Mouse (Mus musculus): ENCODE data around the gene Evx1. TPM values are rescaled to one million over a fixed set of nuclear protein-coding genes. Genes with fewer than 3 reads are reported as not detected.

The Evx1 gene
- total and polyA plus RNA-seq, 3 experiments = not detected

GRCm38 (mm10) chr6:52316413-52317184, 3.3 kb downstream of the Evx1 start:
- H3K27ac ChIP-seq = no peak overlapping the region
- intact Hi-C loops (cut with DNase I) = no loop called here
- H3K4me3 ChIP-seq = no peak overlapping the region
- TF ChIP-seq CTCF (IDR thresholded peaks at IDR 0.05) (no peak), EP300 (IDR thresholded peaks at IDR 0.05; ENCODE audit: insufficient read depth, low read depth, low read length) (no peak), POLR2A (IDR thresholded peaks at IDR 0.05; ENCODE audit: insufficient read depth, low read depth, low read length) (no peak)
- no peaks in the 10 kb centered on the region for H3K36me3 ChIP-seq (ENCODE audit: control insufficient read depth, insufficient read depth, low read length)
- DNase-seq = peak in 1 of 2 experiments; percentile 25
- no peaks in the 10 kb centered on the region for H3K79me2 ChIP-seq (replicated peaks; ENCODE audit: control insufficient read depth, insufficient read depth, low read length)
- no peaks in the 10 kb centered on the region for H3K4me1 ChIP-seq (ENCODE audit: control insufficient read depth, insufficient read depth, low read length)
- WGBS = 7% methylated on average over 81 of the region's 81 CpGs
- peak overlapping the region; percentile 18; the same call in 1 of the 2 replicates for H3K9ac ChIP-seq (ENCODE audit: low read depth, low read length)
- peaks cover 49% of the 10 kb centered on the region for H3K27me3 ChIP-seq (ENCODE audit: control insufficient read depth, insufficient read depth, low read length)

GRCm38 (mm10) chr6:52317461-52318180, 4.3 kb downstream of the Evx1 start:
- peaks cover 52% of the 10 kb centered on the region for H3K27me3 ChIP-seq (ENCODE audit: control insufficient read depth, insufficient read depth, low read length)
- intact Hi-C loops (cut with DNase I) = no loop called here
- no peak for DNase-seq

GRCm38 (mm10) chr6:52318271-52318670, 5.0 kb downstream of the Evx1 start:
- DNase-seq = no peak
- Histone ChIP-seq H3K36me3 (ENCODE audit: control insufficient read depth, insufficient read depth, low read length) (no peaks in the 10 kb centered on the region), H3K4me1 (ENCODE audit: control insufficient read depth, insufficient read depth, low read length) (no peaks in the 10 kb centered on the region), H3K79me2 (replicated peaks; ENCODE audit: control insufficient read depth, insufficient read depth, low read length) (no peaks in the 10 kb centered on the region), H3K4me3 (no peak overlapping the region), H3K27me3 (ENCODE audit: control insufficient read depth, insufficient read depth, low read length) (peaks cover 51% of the 10 kb centered on the region), H3K9ac (ENCODE audit: low read depth, low read length) (no peak overlapping the region), H3K27ac (no peak overlapping the region)
- intact Hi-C loops (cut with DNase I) = no loop called here
- 37% methylated on average over 1 of the region's 1 CpGs for WGBS
- TF ChIP-seq POLR2A (IDR thresholded peaks at IDR 0.05; ENCODE audit: insufficient read depth, low read depth, low read length) (no peak), EP300 (IDR thresholded peaks at IDR 0.05; ENCODE audit: insufficient read depth, low read depth, low read length) (no peak), CTCF (IDR thresholded peaks at IDR 0.05) (no peak)

More at GRCm38 (mm10) chr6:52317461-52318180, 4.3 kb downstream of the Evx1 start:
- Histone ChIP-seq H3K4me3 (no peak overlapping the region), H3K27ac (no peak overlapping the region), H3K79me2 (replicated peaks; ENCODE audit: control insufficient read depth, insufficient read depth, low read length) (no peaks in the 10 kb centered on the region), H3K9ac (ENCODE audit: low read depth, low read length) (no peak overlapping the region), H3K36me3 (ENCODE audit: control insufficient read depth, insufficient read depth, low read length) (no peaks in the 10 kb centered on the region), H3K4me1 (ENCODE audit: control insufficient read depth, insufficient read depth, low read length) (no peaks in the 10 kb centered on the region)
- TF ChIP-seq EP300 (IDR thresholded peaks at IDR 0.05; ENCODE audit: insufficient read depth, low read depth, low read length) (no peak), CTCF (IDR thresholded peaks at IDR 0.05) (no peak), POLR2A (IDR thresholded peaks at IDR 0.05; ENCODE audit: insufficient read depth, low read depth, low read length) (no peak)
- 37% methylated on average over 14 of the region's 14 CpGs for WGBS

GRCm38 (mm10) chr6:52319956-52320690, 6.8 kb downstream of the Evx1 start:
- DNase-seq = no peak
- H3K4me1 ChIP-seq (ENCODE audit: control insufficient read depth, insufficient read depth, low read length) = no peaks in the 10 kb centered on the region
- no peak for TF ChIP-seq CTCF (IDR thresholded peaks at IDR 0.05)
- TF ChIP-seq EP300 (IDR thresholded peaks at IDR 0.05; ENCODE audit: insufficient read depth, low read depth, low read length) = no peak
- no peak for TF ChIP-seq POLR2A (IDR thresholded peaks at IDR 0.05; ENCODE audit: insufficient read depth, low read depth, low read length)
- H3K27me3 ChIP-seq (ENCODE audit: control insufficient read depth, insufficient read depth, low read length) = peaks cover 37% of the 10 kb centered on the region
- H3K79me2 ChIP-seq (replicated peaks; ENCODE audit: control insufficient read depth, insufficient read depth, low read length) = no peaks in the 10 kb centered on the region
- no peak overlapping the region for H3K4me3 ChIP-seq
- intact Hi-C loops (cut with DNase I) = loop anchor here (5.0 kb wide), 1 partner anchor 1138 kb away; no protein-coding TSS in a partner anchor
- no peak overlapping the region for H3K27ac ChIP-seq
- no peaks in the 10 kb centered on the region for H3K36me3 ChIP-seq (ENCODE audit: control insufficient read depth, insufficient read depth, low read length)
- 8% methylated on average over 17 of the region's 17 CpGs for WGBS
- H3K9ac ChIP-seq (ENCODE audit: low read depth, low read length) = no peak overlapping the region

DNA sequence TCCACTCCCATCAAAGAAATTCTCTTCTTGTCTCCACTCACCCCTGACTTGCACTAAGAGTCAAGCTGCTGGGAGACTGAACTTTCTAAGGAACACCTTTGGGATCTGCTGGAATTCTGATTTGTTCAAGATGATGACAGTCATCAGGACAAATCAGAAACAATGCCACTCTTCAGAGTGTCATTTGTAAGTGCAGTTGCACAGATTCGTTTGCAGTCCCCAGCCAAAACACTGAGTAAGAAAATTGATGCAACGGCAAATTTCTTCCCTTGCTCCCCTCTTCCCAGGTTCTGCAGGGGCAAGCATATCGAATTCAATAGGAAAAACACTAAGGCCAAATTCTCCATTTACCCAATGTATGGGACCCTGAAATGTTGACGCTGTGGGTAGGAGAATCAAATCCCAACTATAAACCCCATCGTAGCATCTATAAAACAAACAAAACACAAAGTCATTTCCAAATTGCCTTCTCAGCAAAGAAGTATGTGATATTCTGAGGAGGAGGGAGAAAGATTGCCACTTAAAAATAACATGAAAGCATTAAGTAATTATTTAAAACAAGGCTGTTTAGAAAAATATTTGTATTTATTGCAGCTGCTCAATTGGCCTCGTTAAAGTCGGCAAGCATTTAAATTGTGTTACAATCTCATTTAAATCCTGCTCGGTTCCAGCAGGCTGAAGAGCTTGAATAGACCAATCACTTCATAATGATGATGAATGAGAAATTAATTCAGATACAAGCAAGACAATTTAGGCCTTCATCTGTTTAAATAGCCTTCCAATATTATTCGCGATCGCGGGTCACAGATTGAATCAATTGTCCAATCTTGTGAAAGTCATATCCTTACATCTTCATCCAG, 7.9 kb downstream of the Evx1 start:
- Histone ChIP-seq H3K27me3 (ENCODE audit: control insufficient read depth, insufficient read depth, low read length) (peaks cover 28% of the 10 kb centered on the region), H3K27ac (no peak overlapping the region), H3K9ac (ENCODE audit: low read depth, low read length) (no peak overlapping the region), H3K4me3 (no peak overlapping the region), H3K36me3 (ENCODE audit: control insufficient read depth, insufficient read depth, low read length) (no peaks in the 10 kb centered on the region), H3K79me2 (replicated peaks; ENCODE audit: control insufficient read depth, insufficient read depth, low read length) (no peaks in the 10 kb centered on the region), H3K4me1 (ENCODE audit: control insufficient read depth, insufficient read depth, low read length) (no peaks in the 10 kb centered on the region)
- DNase-seq = no peak
- intact Hi-C loops (cut with DNase I) = loop anchor here (5.0 kb wide), 1 partner anchor 1139 kb away; no protein-coding TSS in a partner anchor
- TF ChIP-seq POLR2A (IDR thresholded peaks at IDR 0.05; ENCODE audit: insufficient read depth, low read depth, low read length) (no peak), CTCF (IDR thresholded peaks at IDR 0.05) (no peak)
- WGBS = 12% methylated on average over 12 of the region's 12 CpGs

Measured in heart, adult 2 months (tissue).